Mouse (Mus musculus) spleen, adult 12 weeks (tissue): ENCODE measurements around the gene Gatad2a.

Source experiments
- DNase-seq: peaks from one replicate; pipeline ENCODE4 v3.0.0; 2022; ENCODE audit warnings: low spot score

The Gatad2a gene

GRCm38 (mm10) chr8:69874155-69874554 lies 122.0 kb downstream of the Gatad2a start:
- no peak for DNase-seq

GRCm38 (mm10) chr8:69870907-69871306 lies 125.3 kb downstream of the Gatad2a start:
- no peak for DNase-seq

- DNase-seq: no peak
These were observed 126.0 kb downstream of the Gatad2a start for GRCm38 (mm10) chr8:69870003-69870765.

GRCm38 (mm10) chr8:69867696-69868326 lies 128.4 kb downstream of the Gatad2a start:
- DNase-seq: no peak

- no peak for DNase-seq
These were observed 132.0 kb downstream of the Gatad2a start for GRCm38 (mm10) chr8:69864180-69864579.

GRCm38 (mm10) chr8:69863387-69864020 lies 132.7 kb downstream of the Gatad2a start:
- DNase-seq: no peak

GRCm38 (mm10) chr8:69861251-69861650 lies 134.9 kb downstream of the Gatad2a start:
- no peak for DNase-seq

- no peak for DNase-seq
These were observed 135.4 kb downstream of the Gatad2a start for GRCm38 (mm10) chr8:69860807-69861206.
